Mouse (Mus musculus) spleen, embryonic (tissue): Measurements from ENCODE around the gene Bcas3.

Source experiments
- CTCF ChIA-PET: fragments of 350-600 bp; sonication (Branson Sonifier 250); formaldehyde crosslinking; loops from one replicate; lab custom pipeline; 2022; lab: Charles Lee

Gene Bcas3

GRCm38 (mm10) chr11:85706630-85707029 is 353.7 kb downstream of the Bcas3 start:
- CTCF ChIA-PET = no interaction called here

GRCm38 (mm10) chr11:85707496-85707895 is 354.5 kb downstream of the Bcas3 start:
- CTCF ChIA-PET = no interaction called here

- CTCF ChIA-PET = no interaction called here
These were observed 356.2 kb downstream of the Bcas3 start for GRCm38 (mm10) chr11:85709147-85709546.

- CTCF ChIA-PET = no interaction called here
These were observed 357.2 kb downstream of the Bcas3 start for GRCm38 (mm10) chr11:85710155-85710554.

- CTCF ChIA-PET = no interaction called here
These were observed 359.2 kb downstream of the Bcas3 start for GRCm38 (mm10) chr11:85712026-85712804.

GRCm38 (mm10) chr11:85712860-85713813 is 360.2 kb downstream of the Bcas3 start:
- CTCF ChIA-PET = no interaction called here

GRCm38 (mm10) chr11:85713814-85714208 is 360.8 kb downstream of the Bcas3 start:
- CTCF ChIA-PET = no interaction called here

- CTCF ChIA-PET = no interaction called here
These were observed 361.5 kb downstream of the Bcas3 start for GRCm38 (mm10) chr11:85714312-85714931.

- CTCF ChIA-PET = interaction anchor here (0.6 kb wide), 1 partner anchor 14 kb away, joined by 8 read pairs; no protein-coding TSS in a partner anchor
These were observed 363.8 kb downstream of the Bcas3 start for GRCm38 (mm10) chr11:85716730-85717129.

GRCm38 (mm10) chr11:85719091-85719490 is 366.1 kb downstream of the Bcas3 start:
- CTCF ChIA-PET = no interaction called here

GRCm38 (mm10) chr11:85719766-85720165 is 366.8 kb downstream of the Bcas3 start:
- CTCF ChIA-PET = no interaction called here

- CTCF ChIA-PET = no interaction called here
These were observed 367.4 kb downstream of the Bcas3 start for GRCm38 (mm10) chr11:85720269-85720773.

GRCm38 (mm10) chr11:85721986-85722385 is 369.0 kb downstream of the Bcas3 start:
- CTCF ChIA-PET = no interaction called here

- CTCF ChIA-PET = no interaction called here
These were observed 371.2 kb downstream of the Bcas3 start for GRCm38 (mm10) chr11:85724159-85724558.

GRCm38 (mm10) chr11:85729725-85730124 is 376.8 kb downstream of the Bcas3 start:
- CTCF ChIA-PET = no interaction called here

- CTCF ChIA-PET = no interaction called here
These were observed 379.6 kb downstream of the Bcas3 start for GRCm38 (mm10) chr11:85732462-85733012.

- CTCF ChIA-PET = no interaction called here
These were observed 380.6 kb downstream of the Bcas3 start for GRCm38 (mm10) chr11:85733577-85733976.

GRCm38 (mm10) chr11:85734317-85735211 is 381.6 kb downstream of the Bcas3 start:
- CTCF ChIA-PET = no interaction called here

GRCm38 (mm10) chr11:85737227-85737626 is 384.3 kb downstream of the Bcas3 start:
- CTCF ChIA-PET = no interaction called here

- CTCF ChIA-PET = no interaction called here
These were observed 384.9 kb downstream of the Bcas3 start for GRCm38 (mm10) chr11:85737893-85738292.
